Mouse (Mus musculus): Measurements from ENCODE around the gene Ankrd23. TPM values are rescaled to one million over a fixed set of nuclear protein-coding genes. Genes with fewer than 3 reads are reported as not detected.

Gene Ankrd23
- total and polyA plus RNA-seq, 3 experiments = 2.8 to 6.1 (median 3.7) TPM

- Histone ChIP-seq H3K4me3 (replicated peaks in 1 of 3; ENCODE audit: low read depth in 2 of 3, low read length in 2 of 3, poor library complexity in 1 of 3) (no peak overlapping the region), H3K9ac (ENCODE audit: insufficient read depth, low read depth) (no peak overlapping the region), H3K4me1 (ENCODE audit: control insufficient read depth in 1 of 2, insufficient read depth in 2 of 2) (peaks cover 2 to 23% of the 10 kb centered on the region in 2 experiments; a peak in 3 of 4 replicates), H3K9me3 (replicated peaks; ENCODE audit: low read length) (no peaks in the 10 kb centered on the region), H3K27me3 (replicated peaks) (no peaks in the 10 kb centered on the region), H3K79me2 (replicated peaks; ENCODE audit: control insufficient read depth, extremely low read depth, insufficient read depth, poor library complexity, severe bottlenecking) (no peaks in the 10 kb centered on the region), H3K36me3 (replicated peaks in 1 of 2; ENCODE audit: control insufficient read depth in 1 of 2, insufficient read depth in 1 of 2, low read length in 1 of 2) (no peaks in the 10 kb centered on the region), H3K27ac (ENCODE audit: insufficient read depth, low read depth) (no peak overlapping the region), H3K4me2 (ENCODE audit: insufficient read depth, low read depth, poor library complexity, severe bottlenecking) (no peak overlapping the region)
- DNase-seq (ENCODE audit: extremely low read depth) = no peak
- in situ Hi-C loops (cut with MboI; ENCODE audit: low pct_ligation_motif_present, low pct_unique_long_range_greater_than_20kb, low sequenced_read_pairs) (no loop called here), dilution Hi-C loops (cut with MboI; ENCODE audit: extremely low pct_ligation_motif_present, extremely low pct_unique_long_range_greater_than_20kb, low sequenced_read_pairs) (no loop called here)
- TF ChIP-seq BHLHE40 (IDR thresholded peaks at IDR 0.05; ENCODE audit: low read depth, low read length) (no peak), ETS1 (conservative IDR thresholded peaks at IDR 0.05; ENCODE audit: low read depth, low read length) (no peak), RAD21 (IDR thresholded peaks at IDR 0.05; ENCODE audit: low read depth, low read length) (no peak), MAX (IDR thresholded peaks at IDR 0.05; ENCODE audit: low read length) (no peak), IRF4 (IDR thresholded peaks at IDR 0.05; ENCODE audit: low read depth, low read length) (no peak), MXI1 (IDR thresholded peaks at IDR 0.05; ENCODE audit: low read depth, low read length) (no peak), ZMIZ1 (IDR thresholded peaks at IDR 0.05; ENCODE audit: low read depth, low read length) (no peak), E2F4 (IDR thresholded peaks at IDR 0.05; ENCODE audit: insufficient replicate concordance, low read depth, low read length) (no peak), MAFK (IDR thresholded peaks at IDR 0.05; ENCODE audit: insufficient replicate concordance, low read length) (no peak), MEF2A (IDR thresholded peaks at IDR 0.05; ENCODE audit: borderline replicate concordance, low read depth, low read length) (no peak), SMC3 (IDR thresholded peaks at IDR 0.05; ENCODE audit: low read depth, low read length) (no peak), ZC3H11A (IDR thresholded peaks at IDR 0.05; ENCODE audit: low read depth, low read length) (no peak), USF1 (IDR thresholded peaks at IDR 0.05; ENCODE audit: low read depth, low read length) (no peak)
Measured at GRCm38 (mm10) chr1:36575347-36575746, 38.7 kb upstream of the Ankrd23 start.

- Histone ChIP-seq H3K27me3 (replicated peaks) (no peaks in the 10 kb centered on the region), H3K79me2 (replicated peaks; ENCODE audit: control insufficient read depth, extremely low read depth, insufficient read depth, poor library complexity, severe bottlenecking) (no peaks in the 10 kb centered on the region), H3K9me3 (replicated peaks; ENCODE audit: low read length) (no peaks in the 10 kb centered on the region), H3K4me2 (ENCODE audit: insufficient read depth, low read depth, poor library complexity, severe bottlenecking) (no peak overlapping the region), H3K27ac (ENCODE audit: insufficient read depth, low read depth) (no peak overlapping the region), H3K9ac (ENCODE audit: insufficient read depth, low read depth) (no peak overlapping the region), H3K36me3 (replicated peaks in 1 of 2; ENCODE audit: control insufficient read depth in 1 of 2, insufficient read depth in 1 of 2, low read length in 1 of 2) (no peaks in the 10 kb centered on the region), H3K4me3 (replicated peaks in 1 of 3; ENCODE audit: low read depth in 2 of 3, low read length in 2 of 3, poor library complexity in 1 of 3) (no peak overlapping the region), H3K4me1 (ENCODE audit: control insufficient read depth in 1 of 2, insufficient read depth in 2 of 2) (peaks cover 2 to 21% of the 10 kb centered on the region in 2 experiments; a peak in 3 of 4 replicates)
- in situ Hi-C loops (cut with MboI; ENCODE audit: low pct_ligation_motif_present, low pct_unique_long_range_greater_than_20kb, low sequenced_read_pairs) = no loop called here
- TF ChIP-seq CHD2 (IDR thresholded peaks at IDR 0.05; ENCODE audit: low read length) = 0 out of 2 replicates have a peak, but pooled peaks have one; percentile 41
- TF ChIP-seq CHD1 (IDR thresholded peaks at IDR 0.05; ENCODE audit: low read depth, low read length) = no peak
- TF ChIP-seq GABPA (IDR thresholded peaks at IDR 0.05; ENCODE audit: insufficient replicate concordance, low read depth, low read length) = no peak
- dilution Hi-C loops (cut with MboI; ENCODE audit: extremely low pct_ligation_motif_present, extremely low pct_unique_long_range_greater_than_20kb, low sequenced_read_pairs) = no loop called here
- no peak for DNase-seq (ENCODE audit: extremely low read depth)
Measured at GRCm38 (mm10) chr1:36574196-36574955, 37.7 kb upstream of the Ankrd23 start.

All from CH12.LX (cell line).